Mouse (Mus musculus) monocyte, adult 5-6 weeks (primary cell): ENCODE data around the gene Slc37a1. TPM values are rescaled to one million over a fixed set of nuclear protein-coding genes. Genes with fewer than 3 reads are reported as not detected.

Experiments
- ATAC-seq: fragments of 153-309, 156-312 bp; replicated peaks from 2 replicates; pipeline ENCODE4 v1.8.0; 2017; ENCODE audit warnings: mild to moderate bottlenecking; ENCODE audit not compliant: low TSS enrichment, insufficient number of reproducible peaks, severe bottlenecking, poor library complexity, low FRiP score
- total RNA-seq: library from RNA; stranded (forward); fragments of 200-1000, 200-491, 200-594 nt; gene quantifications from 3 replicates; pipeline ENCODE4 v1.2.3, GENCODE M21; 2017

Slc37a1 gene
- total RNA-seq, 1 experiment from 2014 or later: 7.3 TPM

- no peak for ATAC-seq
Observed at GRCm38 (mm10) chr17:31378361-31378761, 91.8 kb downstream of the Slc37a1 start.

GRCm38 (mm10) chr17:31379086-31379485 is 92.5 kb downstream of the Slc37a1 start:
- ATAC-seq: no peak

- ATAC-seq: no peak
Observed at GRCm38 (mm10) chr17:31379863-31380262, 93.3 kb downstream of the Slc37a1 start.

- no peak for ATAC-seq
Observed at GRCm38 (mm10) chr17:31383320-31383719, 96.7 kb downstream of the Slc37a1 start.

- no peak for ATAC-seq
Observed at GRCm38 (mm10) chr17:31384968-31385627, 98.5 kb downstream of the Slc37a1 start.

- no peak for ATAC-seq
Observed at GRCm38 (mm10) chr17:31385671-31386665, 99.4 kb downstream of the Slc37a1 start, which contains the start of gene Pde9a. Gene Pde9a, plus strand, starts transcription at chr17:31386210.

- no peak for ATAC-seq
Observed at GRCm38 (mm10) chr17:31386766-31387275, 100.2 kb downstream of the Slc37a1 start.

GRCm38 (mm10) chr17:31389432-31390050 is 102.9 kb downstream of the Slc37a1 start:
- ATAC-seq: no peak

GRCm38 (mm10) chr17:31391462-31391861 is 104.9 kb downstream of the Slc37a1 start:
- ATAC-seq: no peak

- ATAC-seq: no peak
Observed at GRCm38 (mm10) chr17:31392041-31392440, 105.4 kb downstream of the Slc37a1 start.

- no peak for ATAC-seq
Observed at GRCm38 (mm10) chr17:31393811-31394210, 107.2 kb downstream of the Slc37a1 start.

GRCm38 (mm10) chr17:31400294-31400693 is 113.7 kb downstream of the Slc37a1 start:
- ATAC-seq: no peak

Other genes starting within 250 kb of the Slc37a1 start
- 67.2 to 83.6 TPM (median 68.0 TPM) in 3 replicates for gene Abcg1, start 229.1 kb upstream of the Slc37a1 start, total RNA-seq
- not detected in 3 replicates for gene Tff3, start 157.1 kb upstream of the Slc37a1 start, total RNA-seq
- gene Tff2, start 142.5 kb upstream of the Slc37a1 start, total RNA-seq: not detected in 3 replicates
- gene Tff1, start 121.5 kb upstream of the Slc37a1 start, total RNA-seq: not detected in 3 replicates
- gene Tmprss3, start 87.8 kb upstream of the Slc37a1 start, total RNA-seq: 0.39 TPM in 1 of 3 replicates, not detected in the others
- gene Ubash3a, start 78.9 kb upstream of the Slc37a1 start, total RNA-seq: 6.3 to 14.3 TPM (median 9.2 TPM) in 3 replicates
- 1.2 TPM in 1 of 3 replicates, not detected in the others for gene Rsph1, start 9.4 kb upstream of the Slc37a1 start, total RNA-seq
- gene Pde9a, start 99.4 kb downstream of the Slc37a1 start, total RNA-seq: not detected in 3 replicates
- gene Wdr4, start 233.2 kb downstream of the Slc37a1 start, total RNA-seq: 4.3 to 6.1 TPM (median 5.3 TPM) in 3 replicates
- 166 to 246 TPM (median 210 TPM) in 3 replicates for gene Ndufv3, start 233.3 kb downstream of the Slc37a1 start, total RNA-seq